Mouse (Mus musculus): Measurements from ENCODE around the gene Cux2. TPM values are rescaled to one million over a fixed set of nuclear protein-coding genes. Genes with fewer than 3 reads are reported as not detected.

Cux2 gene
- polyA plus RNA-seq, 1 experiment from 2014 or later, result 10.1 TPM

GRCm38 (mm10) chr5:121922942-121923826 lies 126.7 kb downstream of the Cux2 start:
- Histone ChIP-seq H3K36me3 (no peaks in the 10 kb centered on the region), H3K4me2 (no peak overlapping the region), H3K9me3 (replicated peaks) (no peaks in the 10 kb centered on the region), H3K27me3 (replicated peaks) (peaks cover 52% of the 10 kb centered on the region), H3K4me3 (no peak overlapping the region), H3K4me1 (replicated peaks) (0 out of 2 replicates have a peak, but pooled peaks cover 7% of the 10 kb centered on the region), H3K9ac (no peak overlapping the region), H3K27ac (ENCODE audit: poor library complexity, severe bottlenecking) (no peak overlapping the region)
- WGBS, result 70% methylated on average over 17 of the region's 17 CpGs
- no peak for ATAC-seq (ENCODE audit: insufficient number of reproducible peaks, low FRiP score)

GRCm38 (mm10) chr5:121919216-121919615 lies 130.7 kb downstream of the Cux2 start:
- Histone ChIP-seq H3K9me3 (replicated peaks) (no peaks in the 10 kb centered on the region), H3K4me2 (no peak overlapping the region), H3K36me3 (no peaks in the 10 kb centered on the region), H3K27me3 (replicated peaks) (peaks cover 26% of the 10 kb centered on the region), H3K27ac (ENCODE audit: poor library complexity, severe bottlenecking) (no peak overlapping the region), H3K4me3 (no peak overlapping the region), H3K9ac (no peak overlapping the region), H3K4me1 (replicated peaks) (peaks cover under 1% of the 10 kb centered on the region; the same call in 1 of the 2 replicates)
- WGBS, result 89% methylated on average over 7 of the region's 7 CpGs
- ATAC-seq (ENCODE audit: insufficient number of reproducible peaks, low FRiP score), result no peak

- Histone ChIP-seq H3K27me3 (replicated peaks) (0 out of 2 replicates have a peak, but pooled peaks cover 3% of the 10 kb centered on the region), H3K4me2 (no peak overlapping the region), H3K27ac (ENCODE audit: poor library complexity, severe bottlenecking) (no peak overlapping the region), H3K9me3 (replicated peaks) (no peaks in the 10 kb centered on the region), H3K9ac (no peak overlapping the region), H3K4me1 (replicated peaks) (peaks cover 5% of the 10 kb centered on the region; the same call in 1 of the 2 replicates), H3K4me3 (no peak overlapping the region), H3K36me3 (no peaks in the 10 kb centered on the region)
- 77% methylated on average over 4 of the region's 4 CpGs for WGBS
- no peak for ATAC-seq (ENCODE audit: insufficient number of reproducible peaks, low FRiP score)
Observed at GRCm38 (mm10) chr5:121916813-121917212, 133.1 kb downstream of the Cux2 start.

GRCm38 (mm10) chr5:121913999-121914398 lies 135.9 kb downstream of the Cux2 start:
- peaks cover 7% of the 10 kb centered on the region; the same call in 1 of the 2 replicates for H3K27me3 ChIP-seq (replicated peaks)
- no peaks in the 10 kb centered on the region for H3K9me3 ChIP-seq (replicated peaks)
- H3K27ac ChIP-seq (ENCODE audit: poor library complexity, severe bottlenecking), result no peak overlapping the region; the same call in 1 of the 2 replicates
- no peak overlapping the region for H3K4me3 ChIP-seq
- no peak overlapping the region for H3K4me2 ChIP-seq
- no peak for ATAC-seq (ENCODE audit: insufficient number of reproducible peaks, low FRiP score)
- H3K4me1 ChIP-seq (replicated peaks), result peaks cover 5% of the 10 kb centered on the region; the same call in 1 of the 2 replicates
- no peaks in the 10 kb centered on the region for H3K36me3 ChIP-seq
- H3K9ac ChIP-seq, result no peak overlapping the region
- 56% methylated on average over 23 of the region's 23 CpGs for WGBS

DNA sequence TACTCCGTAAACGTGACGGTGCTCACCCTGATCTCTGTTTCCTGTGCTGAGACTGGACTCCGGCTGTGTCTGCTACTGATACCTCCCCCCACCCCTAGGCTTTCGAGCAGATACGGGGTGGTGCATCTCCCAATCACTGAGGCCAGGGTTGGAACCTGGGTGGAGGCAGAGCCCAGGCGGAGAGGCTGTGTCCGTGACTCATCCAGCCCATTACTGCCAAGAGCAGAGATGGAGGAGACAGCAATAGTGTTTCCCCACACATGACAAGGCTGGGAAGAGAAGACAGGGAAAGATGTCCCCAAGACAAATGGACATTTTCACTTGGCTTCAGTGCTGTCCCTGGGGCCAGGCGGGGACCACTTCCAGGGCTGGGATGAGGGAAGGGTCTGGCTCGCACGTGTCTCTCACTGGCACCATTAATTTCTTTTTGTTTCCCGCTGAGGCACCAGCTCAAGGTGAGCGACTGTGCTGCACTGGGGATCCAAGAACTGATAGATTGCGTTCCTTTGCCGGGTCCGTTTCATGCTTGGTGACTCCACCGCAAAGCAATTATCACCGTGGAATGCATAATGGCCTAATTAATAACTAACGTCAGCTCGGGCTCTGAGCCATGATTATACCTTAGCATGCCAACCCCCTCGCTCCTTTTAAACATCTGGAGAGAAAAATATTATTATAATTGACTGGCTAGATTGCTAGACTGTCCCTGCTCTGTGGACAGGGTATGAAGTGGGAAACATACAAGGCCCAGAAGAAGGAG lies 140.5 kb downstream of the Cux2 start:
- peaks cover 5% of the 10 kb centered on the region; the same call in 1 of the 2 replicates for H3K4me1 ChIP-seq (replicated peaks)
- no peak overlapping the region for H3K4me2 ChIP-seq
- H3K27me3 ChIP-seq (replicated peaks), result peaks cover 4% of the 10 kb centered on the region; the same call in 1 of the 2 replicates
- WGBS, result 82% methylated on average over 21 of the region's 21 CpGs
- H3K27ac ChIP-seq (ENCODE audit: poor library complexity, severe bottlenecking), result no peak overlapping the region
- H3K36me3 ChIP-seq, result no peaks in the 10 kb centered on the region
- no peak overlapping the region for H3K4me3 ChIP-seq
- H3K9me3 ChIP-seq (replicated peaks), result no peaks in the 10 kb centered on the region
- ATAC-seq (ENCODE audit: insufficient number of reproducible peaks, low FRiP score), result no peak
- H3K9ac ChIP-seq, result no peak overlapping the region

GRCm38 (mm10) chr5:121905671-121906070 lies 144.2 kb downstream of the Cux2 start:
- 73% methylated on average over 17 of the region's 17 CpGs for WGBS
- no peak for ATAC-seq (ENCODE audit: insufficient number of reproducible peaks, low FRiP score)
- Histone ChIP-seq H3K9me3 (replicated peaks) (no peaks in the 10 kb centered on the region), H3K27me3 (replicated peaks) (peaks cover 2% of the 10 kb centered on the region; the same call in 1 of the 2 replicates), H3K27ac (ENCODE audit: poor library complexity, severe bottlenecking) (no peak overlapping the region), H3K4me3 (no peak overlapping the region), H3K4me2 (no peak overlapping the region), H3K4me1 (replicated peaks) (0 out of 2 replicates have a peak, but pooled peaks cover 5% of the 10 kb centered on the region), H3K9ac (no peak overlapping the region), H3K36me3 (no peaks in the 10 kb centered on the region)

DNA sequence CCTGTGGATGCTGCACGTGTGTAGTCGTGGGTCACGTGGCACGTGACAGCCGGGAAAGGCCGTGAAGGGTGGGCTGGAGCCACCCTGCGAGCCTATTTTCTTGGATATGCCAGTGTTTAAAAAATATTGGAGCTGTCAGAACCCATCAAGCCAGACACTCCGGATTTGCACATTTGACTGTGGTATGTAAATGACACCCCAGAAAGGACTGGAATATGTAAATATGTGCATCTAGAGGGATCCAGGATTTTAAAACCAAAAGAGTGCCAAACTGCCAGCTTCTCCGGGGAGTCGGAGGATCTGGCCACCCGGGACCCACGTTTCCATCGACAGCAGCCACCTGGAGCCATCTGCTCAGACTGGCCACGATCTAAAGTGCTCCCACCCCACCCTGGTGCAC lies 145.1 kb downstream of the Cux2 start:
- no peaks in the 10 kb centered on the region for H3K36me3 ChIP-seq
- H3K4me2 ChIP-seq, result no peak overlapping the region
- no peak overlapping the region for H3K9ac ChIP-seq
- no peak for ATAC-seq (ENCODE audit: insufficient number of reproducible peaks, low FRiP score)
- H3K4me1 ChIP-seq (replicated peaks), result 0 out of 2 replicates have a peak, but pooled peaks cover 5% of the 10 kb centered on the region
- H3K4me3 ChIP-seq, result no peak overlapping the region
- no peak overlapping the region for H3K27ac ChIP-seq (ENCODE audit: poor library complexity, severe bottlenecking)
- H3K27me3 ChIP-seq (replicated peaks), result no peaks in the 10 kb centered on the region
- 84% methylated on average over 14 of the region's 14 CpGs for WGBS
- H3K9me3 ChIP-seq (replicated peaks), result no peaks in the 10 kb centered on the region

DNA sequence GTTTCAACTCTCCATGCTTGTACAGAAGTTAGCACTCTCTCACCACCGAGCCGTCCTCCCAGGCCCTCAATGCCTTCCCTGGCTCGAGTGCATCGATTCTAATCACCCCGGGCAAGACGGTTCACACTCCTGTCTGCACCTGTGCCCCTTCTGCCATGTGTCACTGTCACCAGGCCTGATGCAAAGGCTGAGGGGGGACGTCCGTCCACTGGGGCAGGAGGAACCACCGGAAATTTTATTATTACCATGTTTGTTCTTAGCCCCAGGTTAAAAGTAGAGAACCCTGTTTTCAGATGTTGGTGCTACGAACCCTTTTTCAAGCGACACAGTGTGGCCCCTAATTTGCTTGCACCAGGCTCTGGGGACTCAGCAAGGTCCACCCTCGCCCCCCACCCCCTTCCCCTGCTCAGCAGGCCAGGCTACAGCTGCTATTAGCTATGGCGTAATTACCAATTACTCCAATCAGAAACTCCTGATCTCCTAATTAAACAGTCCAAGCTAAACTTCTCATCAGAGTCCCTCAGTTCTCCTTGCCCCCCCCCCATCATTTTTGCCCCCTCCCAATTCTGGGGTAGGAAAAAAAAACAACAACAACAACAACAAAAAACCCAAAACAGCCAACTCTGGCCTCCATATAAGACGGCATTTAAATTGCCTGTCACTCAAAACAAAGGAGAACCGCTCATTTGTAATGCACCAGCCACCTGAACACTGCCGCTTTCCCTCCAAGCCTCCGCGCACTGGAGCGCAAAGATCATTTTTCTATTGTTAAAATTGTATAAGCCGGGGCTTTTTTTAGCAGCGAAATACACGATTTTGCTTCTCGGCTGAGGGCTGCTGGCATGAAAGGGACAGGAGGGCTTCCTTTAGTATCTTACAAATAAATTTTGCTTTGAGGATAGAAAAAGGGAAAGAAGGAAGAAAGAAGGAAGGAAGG lies 146.8 kb downstream of the Cux2 start:
- Histone ChIP-seq H3K36me3 (no peaks in the 10 kb centered on the region), H3K4me3 (no peak overlapping the region), H3K9ac (no peak overlapping the region), H3K9me3 (replicated peaks) (no peaks in the 10 kb centered on the region), H3K4me2 (no peak overlapping the region), H3K27me3 (replicated peaks) (no peaks in the 10 kb centered on the region), H3K4me1 (replicated peaks) (0 out of 2 replicates have a peak, but pooled peaks cover 5% of the 10 kb centered on the region), H3K27ac (ENCODE audit: poor library complexity, severe bottlenecking) (no peak overlapping the region)
- ATAC-seq (ENCODE audit: insufficient number of reproducible peaks, low FRiP score), result no peak
- 56% methylated on average over 23 of the region's 23 CpGs for WGBS

- 70% methylated on average over 24 of the region's 24 CpGs for whole genome bisulfite sequencing
- Histone ChIP-seq H3K4me2 (no peak overlapping the region), H3K9ac (no peak overlapping the region), H3K4me1 (replicated peaks) (no peaks in the 10 kb centered on the region), H3K27me3 (replicated peaks) (no peaks in the 10 kb centered on the region), H3K9me3 (replicated peaks) (no peaks in the 10 kb centered on the region), H3K36me3 (no peaks in the 10 kb centered on the region), H3K27ac (ENCODE audit: poor library complexity, severe bottlenecking) (no peak overlapping the region), H3K4me3 (no peak overlapping the region)
- no peak for ATAC-seq (ENCODE audit: insufficient number of reproducible peaks, low FRiP score)
Observed at GRCm38 (mm10) chr5:121895117-121895756, 154.7 kb downstream of the Cux2 start.

DNA sequence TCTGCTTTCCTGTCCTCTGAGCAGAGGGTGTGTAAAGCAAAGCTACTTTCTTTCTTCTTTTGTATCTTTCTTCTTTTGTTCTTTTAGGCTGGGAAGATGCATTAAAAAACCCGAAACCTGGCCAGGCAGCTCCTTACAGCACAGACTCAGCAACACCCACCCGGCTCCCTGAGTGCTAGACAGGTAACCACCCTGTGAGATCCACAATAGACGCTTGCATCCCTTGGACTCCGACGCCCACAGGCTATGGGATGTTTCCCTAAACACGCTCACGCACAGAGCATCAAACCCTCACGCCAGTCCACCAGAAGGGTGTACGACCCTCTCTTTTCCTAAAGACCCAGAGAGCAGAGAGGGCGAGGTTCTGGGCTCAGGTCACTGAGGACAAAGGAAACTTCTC lies 155.3 kb downstream of the Cux2 start:
- H3K9ac ChIP-seq, result no peak overlapping the region
- no peak for ATAC-seq (ENCODE audit: insufficient number of reproducible peaks, low FRiP score)
- no peaks in the 10 kb centered on the region for H3K9me3 ChIP-seq (replicated peaks)
- H3K4me3 ChIP-seq, result no peak overlapping the region
- H3K4me2 ChIP-seq, result no peak overlapping the region
- H3K36me3 ChIP-seq, result no peaks in the 10 kb centered on the region
- no peaks in the 10 kb centered on the region for H3K27me3 ChIP-seq (replicated peaks)
- no peaks in the 10 kb centered on the region for H3K4me1 ChIP-seq (replicated peaks)
- WGBS, result 70% methylated on average over 10 of the region's 10 CpGs
- no peak overlapping the region for H3K27ac ChIP-seq (ENCODE audit: poor library complexity, severe bottlenecking)

Data from heart, embryonic 12.5 days (tissue).